Mouse (Mus musculus): ENCODE data around the gene Abce1. TPM values are rescaled to one million over a fixed set of nuclear protein-coding genes. Genes with fewer than 3 reads are reported as not detected.

Gene Abce1
- polyA plus RNA-seq, 1 experiment from 2014 or later: 26.5 TPM

DNA sequence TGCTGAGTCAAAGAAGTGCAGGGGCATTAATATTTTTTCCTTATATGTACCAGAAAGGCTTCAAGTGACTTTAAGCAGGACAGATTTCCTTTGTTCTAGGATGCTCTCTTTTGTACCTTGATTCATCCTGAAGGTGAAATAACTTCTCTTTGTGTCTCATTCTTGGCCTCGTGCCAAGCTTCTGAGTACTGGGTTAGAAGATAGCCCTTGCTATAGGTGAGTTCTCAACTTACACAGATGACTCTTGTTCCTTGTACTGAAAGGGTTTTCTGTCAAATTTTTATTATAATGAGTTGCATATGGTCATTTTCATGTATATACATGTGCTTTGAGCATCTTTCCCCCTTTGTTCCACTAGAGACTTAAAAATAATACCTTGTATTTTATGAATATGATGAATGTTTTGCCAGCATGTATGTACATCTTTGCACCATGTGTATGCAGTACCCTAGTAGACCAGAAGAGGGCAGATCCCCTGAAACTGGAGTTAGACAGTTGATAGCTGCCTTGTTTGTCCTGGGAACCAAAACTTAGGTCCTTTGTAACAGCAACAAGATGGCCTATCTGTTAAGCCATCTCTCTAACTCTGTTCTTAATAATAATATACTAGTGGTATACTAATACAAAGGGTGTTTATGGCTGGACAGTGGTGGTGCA is 61.3 kb downstream of the Abce1 start:
- peak overlapping the region; percentile 58; the same call in 1 of the 2 replicates for H3K27ac ChIP-seq (ENCODE audit: low read length)
- H3K9ac ChIP-seq (replicated peaks; ENCODE audit: low read depth): no peak overlapping the region
- peak; percentile 35 for DNase-seq (ENCODE audit: low spot score)
- TF ChIP-seq CTCF (IDR thresholded peaks at IDR 0.05): peak; percentile 69
- no peak for TF ChIP-seq EP300 (IDR thresholded peaks at IDR 0.05)
- no peaks in the 10 kb centered on the region for H3K4me1 ChIP-seq (ENCODE audit: insufficient read depth, low read depth, low read length)
- ATAC-seq: no peak
- peaks cover 4% of the 10 kb centered on the region; the same call in 1 of the 2 replicates for H3K36me3 ChIP-seq (ENCODE audit: insufficient read depth, low read length)
- 91% methylated on average over 1 of the region's 1 CpGs for WGBS
- H3K9me3 ChIP-seq (ENCODE audit: low read length): no peaks in the 10 kb centered on the region
- no peaks in the 10 kb centered on the region for H3K27me3 ChIP-seq (replicated peaks; ENCODE audit: insufficient read depth, low read length)
- H3K4me2 ChIP-seq (replicated peaks; ENCODE audit: low read depth, low read length): no peak overlapping the region
- no peak overlapping the region for H3K4me3 ChIP-seq (ENCODE audit: low read depth, low read length)

DNA sequence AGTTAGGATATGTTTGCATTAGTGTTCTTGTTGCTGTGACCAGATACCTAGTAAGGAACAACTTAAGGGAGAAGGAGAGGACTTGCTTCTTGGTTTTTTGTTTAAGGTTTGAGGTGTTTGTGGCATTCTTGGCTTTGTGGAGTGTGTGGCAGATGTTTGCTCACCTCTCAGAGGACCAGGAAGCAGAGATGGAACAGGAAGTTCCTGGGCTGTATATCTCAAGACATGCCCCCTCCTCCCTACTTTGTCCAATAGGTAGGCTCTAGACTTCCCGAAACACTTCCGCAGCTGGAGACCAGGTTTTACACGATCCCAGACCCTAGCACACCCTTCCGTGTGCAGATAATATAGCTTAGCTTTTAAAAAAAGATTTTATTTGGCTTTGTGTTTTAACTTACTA is 62.0 kb downstream of the Abce1 start:
- Histone ChIP-seq H3K36me3 (ENCODE audit: insufficient read depth, low read length) (peaks cover 4% of the 10 kb centered on the region; the same call in 1 of the 2 replicates), H3K9ac (replicated peaks; ENCODE audit: low read depth) (no peak overlapping the region), H3K4me2 (replicated peaks; ENCODE audit: low read depth, low read length) (no peak overlapping the region), H3K4me3 (ENCODE audit: low read depth, low read length) (no peak overlapping the region), H3K27me3 (replicated peaks; ENCODE audit: insufficient read depth, low read length) (no peaks in the 10 kb centered on the region), H3K4me1 (ENCODE audit: insufficient read depth, low read depth, low read length) (no peaks in the 10 kb centered on the region), H3K9me3 (ENCODE audit: low read length) (no peaks in the 10 kb centered on the region), H3K27ac (ENCODE audit: low read length) (peak overlapping the region; percentile 58)
- DNase-seq (ENCODE audit: low spot score) (peak; percentile 58), ATAC-seq (peak; percentile 82)
- no peak for TF ChIP-seq EP300 (IDR thresholded peaks at IDR 0.05)
- TF ChIP-seq CTCF (IDR thresholded peaks at IDR 0.05): no peak
- 56% methylated on average over 4 of the region's 4 CpGs for WGBS

DNA sequence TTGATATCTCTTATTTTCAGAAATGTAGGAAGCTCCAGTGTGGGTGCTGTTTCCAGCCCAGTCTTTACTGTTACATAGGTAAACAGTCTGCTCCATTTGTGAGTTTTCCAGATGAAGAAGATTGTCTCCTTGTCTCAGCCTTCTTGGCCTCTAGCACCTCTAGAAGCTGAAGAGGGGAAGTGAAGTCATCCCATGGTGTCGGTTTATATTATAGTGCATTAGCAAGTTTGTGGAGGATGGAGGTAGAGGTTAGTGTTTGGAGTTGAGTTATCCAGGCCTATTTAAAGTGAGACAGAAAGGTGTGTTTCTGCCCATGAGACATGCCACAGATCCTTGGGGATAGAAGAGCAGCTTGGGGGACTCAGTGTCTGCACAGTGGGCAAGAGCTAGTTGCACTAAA is 70.4 kb downstream of the Abce1 start:
- no peaks in the 10 kb centered on the region for H3K9me3 ChIP-seq (ENCODE audit: low read length)
- ATAC-seq (no peak), DNase-seq (ENCODE audit: low spot score) (no peak)
- no peaks in the 10 kb centered on the region for H3K36me3 ChIP-seq (ENCODE audit: insufficient read depth, low read length)
- WGBS: 6% methylated on average over 1 of the region's 1 CpGs
- no peaks in the 10 kb centered on the region for H3K27me3 ChIP-seq (replicated peaks; ENCODE audit: insufficient read depth, low read length)
- H3K9ac ChIP-seq (replicated peaks; ENCODE audit: low read depth): no peak overlapping the region
- peak overlapping the region; percentile 80 for H3K4me2 ChIP-seq (replicated peaks; ENCODE audit: low read depth, low read length)
- TF ChIP-seq CTCF (IDR thresholded peaks at IDR 0.05) (no peak), EP300 (IDR thresholded peaks at IDR 0.05) (no peak)
- H3K4me3 ChIP-seq (ENCODE audit: low read depth, low read length): peak overlapping the region; percentile 11; the same call in 1 of the 2 replicates
- H3K27ac ChIP-seq (ENCODE audit: low read length): no peak overlapping the region
- H3K4me1 ChIP-seq (ENCODE audit: insufficient read depth, low read depth, low read length): peaks cover 10% of the 10 kb centered on the region

DNA sequence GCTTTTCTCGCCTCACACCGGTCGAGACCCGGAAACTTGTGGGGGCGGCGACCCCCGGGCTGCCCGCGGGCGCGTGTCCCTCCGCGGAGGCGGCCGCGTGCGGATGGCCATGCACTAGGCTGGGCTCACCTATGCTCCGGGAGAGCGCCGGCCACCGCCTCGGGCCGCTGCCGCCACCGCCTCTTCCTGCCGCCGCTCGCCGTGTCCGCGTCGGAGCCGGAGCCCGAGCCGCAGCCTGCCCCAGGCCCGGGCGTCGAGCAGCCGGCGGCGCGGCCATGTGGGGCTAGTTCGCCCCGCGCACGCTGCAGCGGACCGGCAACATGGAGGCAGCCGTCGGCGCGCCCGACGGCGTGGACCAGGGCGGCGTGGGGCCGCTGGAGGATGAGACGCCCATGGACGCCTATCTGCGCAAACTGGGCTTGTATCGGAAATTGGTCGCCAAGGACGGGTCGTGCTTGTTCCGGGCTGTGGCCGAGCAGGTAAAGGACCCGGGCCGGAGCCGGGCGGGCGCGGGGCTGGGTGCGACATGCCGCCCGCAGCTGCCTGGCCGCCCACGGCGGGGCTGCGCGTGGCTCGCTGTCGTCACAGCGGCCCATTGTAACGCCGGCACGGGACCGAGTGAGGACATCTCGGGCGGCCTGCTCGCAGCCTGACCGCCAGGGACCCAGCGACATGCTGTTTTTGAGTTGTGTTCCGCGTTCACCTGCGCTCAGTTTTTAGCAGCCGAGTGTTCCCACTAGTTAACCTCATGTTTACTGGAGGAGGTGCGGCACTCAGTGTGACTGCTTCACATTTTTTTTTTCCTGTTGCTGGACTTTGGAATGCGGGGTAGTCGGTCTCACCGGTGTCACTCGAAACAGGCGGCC is 71.7 kb downstream of the Abce1 start, which contains the start of gene Otud4:
Gene Otud4, plus strand, starts transcription at position 33 of the 866 bp plus-strand sequence.
- H3K9ac ChIP-seq (replicated peaks; ENCODE audit: low read depth): peak within 1 kb of the TSS; percentile 81
- WGBS: under 1% methylated on average over 54 of the region's 103 CpGs
- peaks cover 10% of the 10 kb centered on the region for H3K4me1 ChIP-seq (ENCODE audit: insufficient read depth, low read depth, low read length)
- H3K36me3 ChIP-seq (ENCODE audit: insufficient read depth, low read length): no peaks in the 10 kb centered on the region
- peak; percentile 56 for DNase-seq (ENCODE audit: low spot score)
- H3K9me3 ChIP-seq (ENCODE audit: low read length): no peaks in the 10 kb centered on the region
- H3K4me2 ChIP-seq (replicated peaks; ENCODE audit: low read depth, low read length): peak within 1 kb of the TSS; percentile 80
- TF ChIP-seq CTCF (IDR thresholded peaks at IDR 0.05) (peak; percentile 39), EP300 (IDR thresholded peaks at IDR 0.05) (no peak)
- H3K27ac ChIP-seq (ENCODE audit: low read length): peak within 1 kb of the TSS; percentile 97
- H3K27me3 ChIP-seq (replicated peaks; ENCODE audit: insufficient read depth, low read length): no peaks in the 10 kb centered on the region
- ATAC-seq: peak; percentile 51
- peak within 1 kb of the TSS; percentile 87 for H3K4me3 ChIP-seq (ENCODE audit: low read depth, low read length)

DNA sequence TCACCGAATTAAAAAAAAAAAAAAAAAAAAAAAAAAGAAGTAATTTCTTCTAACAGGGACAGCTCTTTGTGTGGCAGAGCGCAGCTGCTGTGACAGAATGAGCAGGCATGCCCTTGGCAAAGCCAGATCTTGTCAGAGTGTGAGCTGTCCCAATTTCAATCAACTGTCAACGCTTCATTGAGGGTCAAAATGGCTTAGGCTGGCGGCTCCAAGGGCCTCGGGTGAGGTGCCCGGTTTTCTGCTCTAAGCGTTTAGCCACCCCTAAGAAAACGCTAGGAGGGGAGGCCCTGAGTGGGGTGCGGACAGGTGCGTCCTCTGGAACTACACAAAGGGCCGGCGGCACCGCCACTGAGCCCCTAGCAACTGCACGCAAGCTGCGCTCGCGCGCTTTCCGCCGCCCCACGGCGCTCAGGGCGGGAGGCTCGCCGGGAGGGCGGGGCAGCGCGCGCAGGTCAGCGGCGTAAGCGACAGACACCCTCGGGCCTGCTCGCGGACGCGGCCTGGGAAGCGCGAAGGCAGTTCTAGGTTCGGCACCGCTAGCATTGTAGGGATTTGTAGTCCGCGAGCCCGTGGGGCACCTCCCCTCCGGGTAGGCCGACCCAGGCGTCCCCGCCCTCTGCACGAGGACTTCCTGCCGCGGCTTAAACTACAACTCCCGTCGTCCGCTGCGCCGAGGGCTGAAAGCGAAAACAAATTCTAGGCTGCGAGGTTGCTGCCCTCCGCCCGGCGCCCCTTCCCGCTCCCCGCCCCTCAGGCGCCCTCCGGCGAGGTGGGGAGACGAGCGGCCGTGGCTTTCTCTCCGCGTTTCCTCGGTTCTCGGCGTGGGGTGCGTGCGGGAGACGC is 72.6 kb downstream of the Abce1 start:
- Histone ChIP-seq H3K4me1 (ENCODE audit: insufficient read depth, low read depth, low read length) (peaks cover 10% of the 10 kb centered on the region), H3K9ac (replicated peaks; ENCODE audit: low read depth) (peak overlapping the region; percentile 81), H3K9me3 (ENCODE audit: low read length) (no peaks in the 10 kb centered on the region), H3K36me3 (ENCODE audit: insufficient read depth, low read length) (no peaks in the 10 kb centered on the region), H3K4me3 (ENCODE audit: low read depth, low read length) (peak overlapping the region; percentile 87), H3K4me2 (replicated peaks; ENCODE audit: low read depth, low read length) (peak overlapping the region; percentile 80), H3K27ac (ENCODE audit: low read length) (peak overlapping the region; percentile 97), H3K27me3 (replicated peaks; ENCODE audit: insufficient read depth, low read length) (no peaks in the 10 kb centered on the region)
- DNase-seq (ENCODE audit: low spot score) (peak; percentile 100), ATAC-seq (peak; percentile 99)
- no peak for TF ChIP-seq EP300 (IDR thresholded peaks at IDR 0.05)
- TF ChIP-seq CTCF (IDR thresholded peaks at IDR 0.05): no peak
- WGBS: 3% methylated on average over 64 of the region's 77 CpGs
